Mouse (Mus musculus): ENCODE measurements around the gene C2cd3. TPM values are rescaled to one million over a fixed set of nuclear protein-coding genes. Genes with fewer than 3 reads are reported as not detected.

C2cd3 gene
- polyA plus RNA-seq, 1 experiment from 2014 or later, result 17.5 TPM

GRCm38 (mm10) chr7:100364888-100365287 lies 7.1 kb upstream of the C2cd3 start:
- Histone ChIP-seq H3K4me2 (no peak overlapping the region), H3K36me3 (no peaks in the 10 kb centered on the region), H3K4me1 (replicated peaks) (peaks cover 15% of the 10 kb centered on the region), H3K27me3 (no peaks in the 10 kb centered on the region), H3K9me3 (no peaks in the 10 kb centered on the region), H3K9ac (no peak overlapping the region), H3K4me3 (no peak overlapping the region), H3K27ac (replicated peaks) (no peak overlapping the region)
- 56% methylated on average over 6 of the region's 6 CpGs for WGBS
- ATAC-seq (ENCODE audit: low FRiP score, low read depth), result no peak

- no peaks in the 10 kb centered on the region for H3K9me3 ChIP-seq
- H3K4me2 ChIP-seq, result peak overlapping the region; percentile 64
- H3K36me3 ChIP-seq, result peaks cover 19% of the 10 kb centered on the region
- WGBS, result 8% methylated on average over 17 of the region's 17 CpGs
- H3K27ac ChIP-seq (replicated peaks), result peak overlapping the region; percentile 84
- peak overlapping the region; percentile 56 for H3K9ac ChIP-seq
- peaks cover 35% of the 10 kb centered on the region for H3K4me1 ChIP-seq (replicated peaks)
- peak overlapping the region; percentile 61 for H3K4me3 ChIP-seq
- H3K27me3 ChIP-seq, result no peaks in the 10 kb centered on the region
- no peak for ATAC-seq (ENCODE audit: low FRiP score, low read depth)
Observed at GRCm38 (mm10) chr7:100372452-100372980, 483 bp downstream of the C2cd3 start.

GRCm38 (mm10) chr7:100378257-100378656 lies 6.2 kb downstream of the C2cd3 start:
- no peak overlapping the region for H3K4me3 ChIP-seq
- no peaks in the 10 kb centered on the region for H3K9me3 ChIP-seq
- H3K4me2 ChIP-seq, result no peak overlapping the region
- H3K9ac ChIP-seq, result no peak overlapping the region
- no peak overlapping the region for H3K27ac ChIP-seq (replicated peaks)
- no peak for ATAC-seq (ENCODE audit: low FRiP score, low read depth)
- no peaks in the 10 kb centered on the region for H3K27me3 ChIP-seq
- H3K36me3 ChIP-seq, result peaks cover 40% of the 10 kb centered on the region
- H3K4me1 ChIP-seq (replicated peaks), result peaks cover 3% of the 10 kb centered on the region
- WGBS, result 91% methylated on average over 2 of the region's 2 CpGs

- ATAC-seq (ENCODE audit: low FRiP score, low read depth), result no peak
- H3K9ac ChIP-seq, result no peak overlapping the region
- peaks cover 29% of the 10 kb centered on the region for H3K36me3 ChIP-seq
Observed at GRCm38 (mm10) chr7:100381161-100381560, 9.1 kb downstream of the C2cd3 start.

GRCm38 (mm10) chr7:100383207-100383606 lies 11.2 kb downstream of the C2cd3 start:
- Histone ChIP-seq H3K27ac (replicated peaks) (no peak overlapping the region), H3K36me3 (peaks cover 21% of the 10 kb centered on the region), H3K9me3 (no peaks in the 10 kb centered on the region), H3K27me3 (no peaks in the 10 kb centered on the region), H3K4me1 (replicated peaks) (no peaks in the 10 kb centered on the region), H3K4me2 (no peak overlapping the region), H3K4me3 (no peak overlapping the region), H3K9ac (no peak overlapping the region)
- no peak for ATAC-seq (ENCODE audit: low FRiP score, low read depth)
- WGBS, result 85% methylated on average over 2 of the region's 2 CpGs

More at GRCm38 (mm10) chr7:100381161-100381560, 9.1 kb downstream of the C2cd3 start:
- H3K27ac ChIP-seq (replicated peaks), result no peak overlapping the region
- H3K4me1 ChIP-seq (replicated peaks), result no peaks in the 10 kb centered on the region
- H3K4me3 ChIP-seq, result no peak overlapping the region
- no peaks in the 10 kb centered on the region for H3K9me3 ChIP-seq
- H3K27me3 ChIP-seq, result no peaks in the 10 kb centered on the region
- H3K4me2 ChIP-seq, result no peak overlapping the region

GRCm38 (mm10) chr7:100388174-100388573 lies 16.1 kb downstream of the C2cd3 start:
- H3K27me3 ChIP-seq, result no peaks in the 10 kb centered on the region
- H3K9me3 ChIP-seq, result no peaks in the 10 kb centered on the region
- peaks cover 33% of the 10 kb centered on the region for H3K36me3 ChIP-seq
- ATAC-seq (ENCODE audit: low FRiP score, low read depth), result no peak
- WGBS, result 91% methylated on average over 2 of the region's 2 CpGs
- no peak overlapping the region for H3K27ac ChIP-seq (replicated peaks)
- H3K4me2 ChIP-seq, result no peak overlapping the region
- H3K4me1 ChIP-seq (replicated peaks), result no peaks in the 10 kb centered on the region
- H3K9ac ChIP-seq, result no peak overlapping the region
- H3K4me3 ChIP-seq, result no peak overlapping the region

- no peak overlapping the region for H3K4me3 ChIP-seq
- no peak overlapping the region for H3K9ac ChIP-seq
- H3K4me2 ChIP-seq, result no peak overlapping the region
- no peak overlapping the region for H3K27ac ChIP-seq (replicated peaks)
- H3K9me3 ChIP-seq, result no peaks in the 10 kb centered on the region
- peaks cover 44% of the 10 kb centered on the region for H3K36me3 ChIP-seq
- WGBS, result 88% methylated on average over 8 of the region's 8 CpGs
- H3K4me1 ChIP-seq (replicated peaks), result no peaks in the 10 kb centered on the region
- no peak for ATAC-seq (ENCODE audit: low FRiP score, low read depth)
- no peaks in the 10 kb centered on the region for H3K27me3 ChIP-seq
Observed at GRCm38 (mm10) chr7:100390166-100390565, 18.1 kb downstream of the C2cd3 start.

- H3K36me3 ChIP-seq, result peaks cover 55% of the 10 kb centered on the region
- no peaks in the 10 kb centered on the region for H3K4me1 ChIP-seq (replicated peaks)
- no peaks in the 10 kb centered on the region for H3K27me3 ChIP-seq
- no peak overlapping the region for H3K4me3 ChIP-seq
- whole genome bisulfite sequencing, result 85% methylated on average over 2 of the region's 2 CpGs
- no peak overlapping the region for H3K9ac ChIP-seq
- no peak overlapping the region for H3K27ac ChIP-seq (replicated peaks)
- H3K4me2 ChIP-seq, result no peak overlapping the region
- no peak for ATAC-seq (ENCODE audit: low FRiP score, low read depth)
- no peaks in the 10 kb centered on the region for H3K9me3 ChIP-seq
Observed at GRCm38 (mm10) chr7:100392265-100392664, 20.2 kb downstream of the C2cd3 start.

GRCm38 (mm10) chr7:100399231-100399913 lies 27.3 kb downstream of the C2cd3 start:
- no peaks in the 10 kb centered on the region for H3K4me1 ChIP-seq (replicated peaks)
- no peak overlapping the region for H3K4me2 ChIP-seq
- WGBS, result 51% methylated on average over 8 of the region's 8 CpGs
- H3K36me3 ChIP-seq, result peaks cover 50% of the 10 kb centered on the region
- no peak overlapping the region for H3K4me3 ChIP-seq
- no peak overlapping the region for H3K27ac ChIP-seq (replicated peaks)
- H3K27me3 ChIP-seq, result no peaks in the 10 kb centered on the region
- no peaks in the 10 kb centered on the region for H3K9me3 ChIP-seq
- no peak for ATAC-seq (ENCODE audit: low FRiP score, low read depth)
- no peak overlapping the region for H3K9ac ChIP-seq

- H3K36me3 ChIP-seq, result peaks cover 41% of the 10 kb centered on the region
Observed at GRCm38 (mm10) chr7:100400899-100401539, 29.0 kb downstream of the C2cd3 start.

GRCm38 (mm10) chr7:100402715-100403114 lies 30.7 kb downstream of the C2cd3 start:
- Histone ChIP-seq H3K9ac (no peak overlapping the region), H3K4me1 (replicated peaks) (no peaks in the 10 kb centered on the region), H3K4me3 (no peak overlapping the region), H3K9me3 (no peaks in the 10 kb centered on the region), H3K27ac (replicated peaks) (no peak overlapping the region), H3K4me2 (no peak overlapping the region), H3K27me3 (no peaks in the 10 kb centered on the region), H3K36me3 (peaks cover 51% of the 10 kb centered on the region)
- no peak for ATAC-seq (ENCODE audit: low FRiP score, low read depth)
- 59% methylated on average over 4 of the region's 4 CpGs for WGBS

More at GRCm38 (mm10) chr7:100400899-100401539, 29.0 kb downstream of the C2cd3 start:
- Histone ChIP-seq H3K4me2 (no peak overlapping the region), H3K27me3 (no peaks in the 10 kb centered on the region), H3K27ac (replicated peaks) (no peak overlapping the region), H3K9ac (no peak overlapping the region), H3K4me3 (no peak overlapping the region), H3K4me1 (replicated peaks) (no peaks in the 10 kb centered on the region), H3K9me3 (no peaks in the 10 kb centered on the region)
- ATAC-seq (ENCODE audit: low FRiP score, low read depth), result no peak
- 74% methylated on average over 4 of the region's 4 CpGs for WGBS

- no peak for ATAC-seq (ENCODE audit: low FRiP score, low read depth)
- H3K4me1 ChIP-seq (replicated peaks), result no peaks in the 10 kb centered on the region
- WGBS, result 96% methylated on average over 5 of the region's 5 CpGs
Observed at GRCm38 (mm10) chr7:100407677-100408076, 35.6 kb downstream of the C2cd3 start.

More at GRCm38 (mm10) chr7:100407677-100408076, 35.6 kb downstream of the C2cd3 start:
- Histone ChIP-seq H3K9ac (no peak overlapping the region), H3K27ac (replicated peaks) (no peak overlapping the region), H3K4me3 (no peak overlapping the region), H3K36me3 (peaks cover 55% of the 10 kb centered on the region), H3K9me3 (no peaks in the 10 kb centered on the region), H3K4me2 (no peak overlapping the region), H3K27me3 (no peaks in the 10 kb centered on the region)
